Mouse (Mus musculus) heart, postnatal 0 days (tissue): ENCODE measurements around the gene Nynrin.
A peak's percentile ranks its signal among the peaks of the same experiment; 100 is the strongest.

Experiments used
- CTCF ChIP-seq: IDR thresholded peaks from 2 replicates; pipeline ENCODE4 v1.5.1; 2016; ENCODE audit warnings: antibody characterized with exemption, control low read depth, low read depth
- EP300 ChIP-seq: IDR thresholded peaks from 2 replicates; pipeline ENCODE4 v1.6.1; 2016; ENCODE audit warnings: antibody characterized with exemption, low read depth

GRCm38 (mm10) chr14:55842794-55843193 lies 11.0 kb upstream of the Nynrin start:
- 0 out of 2 replicates have a peak, but pooled peaks have one; percentile 9 for TF ChIP-seq CTCF
- TF ChIP-seq EP300, result no peak
